Mouse (Mus musculus) ovary, postnatal 10 days (tissue): ENCODE data around the gene Per3.
A peak's percentile ranks its signal among the peaks of the same experiment; 100 is the strongest.
"Not testable (repeated sequence)": the region's sequence is repeated elsewhere in the genome, so short reads cannot be mapped to it uniquely, and the experiment has no call there.

Source experiments
- DNase-seq: peaks from one replicate; pipeline ENCODE4 v3.0.0; 2022; ENCODE audit warnings: low spot score

Gene Per3

GRCm38 (mm10) chr4:151024152-151024551 is 20.3 kb downstream of the Per3 start:
- no peak for DNase-seq

- not testable (repeated sequence) for DNase-seq
Observed at GRCm38 (mm10) chr4:151017356-151017755, 27.1 kb downstream of the Per3 start.

DNA sequence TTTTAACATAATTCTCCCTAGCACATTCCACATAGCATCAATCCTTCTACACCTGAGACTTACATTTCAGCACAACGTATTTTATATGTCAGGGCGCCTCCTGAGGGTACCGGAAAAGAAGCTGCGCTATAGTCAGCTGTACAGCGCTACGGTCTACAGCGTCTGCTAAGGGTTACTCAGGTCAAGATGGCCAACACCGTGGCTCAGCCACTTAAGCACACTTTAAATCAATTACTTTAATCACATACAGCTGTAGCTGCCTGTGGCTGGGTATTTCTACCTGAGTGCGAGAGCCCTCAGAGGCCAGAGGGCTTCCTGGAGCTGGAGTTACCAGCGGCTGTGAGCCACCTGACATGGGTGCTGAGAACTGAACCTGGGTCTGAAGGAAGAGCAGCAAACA is 28.5 kb downstream of the Per3 start:
- no peak for DNase-seq

DNA sequence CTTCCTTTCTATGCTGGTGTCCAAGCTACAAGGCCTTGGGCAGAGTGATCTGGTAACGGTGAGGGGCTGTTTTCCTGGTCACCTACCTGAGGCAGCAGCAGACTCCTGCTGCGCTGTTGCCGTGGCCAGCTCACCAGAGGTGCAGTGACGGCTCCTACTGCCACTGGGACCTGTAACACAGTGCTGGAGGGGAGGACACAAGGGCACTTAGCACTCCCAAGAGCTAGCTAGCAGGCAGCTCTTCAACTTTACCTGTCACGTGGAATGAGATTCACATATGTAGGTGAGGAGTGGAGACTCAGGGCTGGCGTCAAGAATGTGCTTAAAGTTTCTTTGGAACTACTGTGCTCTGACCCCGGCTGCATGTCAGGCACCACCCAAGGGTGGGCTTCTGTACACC is 34.1 kb downstream of the Per3 start:
- no peak for DNase-seq

DNA sequence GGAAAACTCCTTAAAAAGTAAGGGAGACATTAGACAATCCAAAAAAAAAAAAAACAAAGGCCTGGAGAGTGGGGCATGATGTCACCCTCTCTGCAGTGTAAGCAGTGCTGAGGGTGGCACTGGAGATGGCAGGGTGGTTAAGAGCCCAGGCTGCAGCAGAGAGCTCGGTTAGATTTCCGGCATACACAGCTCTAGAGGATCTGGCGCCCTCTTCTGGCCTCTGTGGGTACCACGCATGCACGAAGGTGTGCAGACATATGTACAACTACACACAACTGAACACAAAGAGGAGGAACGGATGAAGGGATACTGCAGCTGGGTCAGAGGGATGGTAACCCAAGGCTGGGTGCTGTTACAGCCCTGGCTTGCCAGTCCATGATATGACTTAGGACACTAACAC is 37.5 kb downstream of the Per3 start:
- DNase-seq: peak; percentile 7

DNA sequence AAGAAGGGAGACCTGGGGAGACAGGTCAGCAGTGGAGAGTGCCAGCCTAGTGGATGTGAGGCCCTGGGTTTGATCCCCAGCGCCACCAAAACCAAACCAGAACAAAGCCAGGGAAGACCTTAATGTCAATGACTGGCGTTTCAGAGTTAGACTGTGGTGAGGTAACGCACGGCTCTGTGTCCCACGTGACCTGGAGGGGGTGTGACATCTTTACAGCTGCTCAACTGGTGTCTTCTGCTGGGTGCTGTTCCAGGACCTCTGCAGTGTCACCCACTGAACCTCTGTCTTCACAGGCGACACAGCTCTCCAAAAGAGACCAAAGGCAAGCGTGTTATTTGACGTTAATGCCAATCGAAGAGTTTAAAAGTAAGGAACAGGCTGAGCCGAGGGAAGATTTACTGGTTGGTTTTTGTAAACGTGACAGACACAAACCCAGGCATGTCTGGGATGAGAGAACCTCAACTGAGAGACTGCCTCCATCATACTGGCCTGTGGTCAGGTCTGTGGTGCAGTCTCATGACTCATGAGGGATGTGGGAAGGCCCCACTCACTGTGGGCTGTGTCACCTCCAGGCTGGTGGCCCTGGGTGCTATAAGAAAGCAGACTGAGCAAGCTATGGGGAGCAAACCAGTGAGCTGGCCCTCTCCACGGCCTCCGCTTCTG is 38.7 kb downstream of the Per3 start:
- no peak for DNase-seq

GRCm38 (mm10) chr4:151001397-151001796 is 43.1 kb downstream of the Per3 start:
- DNase-seq: no peak

DNA sequence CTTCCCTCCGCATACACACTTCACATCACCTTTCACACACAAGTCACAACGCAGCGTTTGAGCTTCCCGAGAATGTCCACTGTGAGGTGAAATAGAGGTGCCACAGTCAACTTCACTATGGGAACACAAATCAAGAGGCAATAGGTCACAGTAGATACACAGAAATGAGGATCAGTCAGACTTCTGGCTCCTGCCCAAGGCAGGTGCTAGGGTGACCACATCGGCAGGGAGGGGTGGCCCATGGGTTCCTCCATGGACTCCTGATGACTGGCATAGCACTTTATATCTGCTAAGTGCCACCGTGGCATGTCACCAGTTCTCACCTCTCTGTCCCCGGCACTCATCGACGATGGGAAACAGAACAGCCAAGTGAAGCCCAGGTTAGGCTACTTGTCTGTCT is 45.8 kb downstream of the Per3 start:
- DNase-seq: no peak

GRCm38 (mm10) chr4:150996797-150997196 is 47.7 kb downstream of the Per3 start, which contains the start of gene Uts2:
Gene Uts2 (plus strand): TSS chr4:150997097.
- no peak for DNase-seq

DNA sequence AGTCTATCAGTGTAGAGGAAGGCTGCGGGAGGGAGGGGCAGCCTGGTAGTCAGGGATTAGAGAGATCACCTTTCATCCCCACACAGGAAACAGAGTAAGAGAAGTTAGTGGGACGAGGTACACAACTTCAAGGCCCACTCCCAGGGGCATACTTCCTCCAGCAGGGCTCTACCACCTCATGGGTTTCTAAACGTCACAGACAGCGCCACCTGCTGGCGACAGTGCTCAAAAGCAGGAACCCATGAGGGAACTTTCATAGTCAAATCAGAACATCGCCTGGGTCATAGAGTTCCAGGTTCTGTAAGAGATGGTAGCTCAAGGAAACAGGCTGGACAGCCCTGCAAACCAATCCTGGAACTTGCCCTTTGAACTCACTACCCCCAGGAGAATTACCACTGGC is 54.3 kb downstream of the Per3 start:
- no peak for DNase-seq

- DNase-seq: no peak
Observed at GRCm38 (mm10) chr4:150980153-150980552, 64.3 kb downstream of the Per3 start.

GRCm38 (mm10) chr4:150979455-150979854 is 65.0 kb downstream of the Per3 start:
- DNase-seq: no peak

DNA sequence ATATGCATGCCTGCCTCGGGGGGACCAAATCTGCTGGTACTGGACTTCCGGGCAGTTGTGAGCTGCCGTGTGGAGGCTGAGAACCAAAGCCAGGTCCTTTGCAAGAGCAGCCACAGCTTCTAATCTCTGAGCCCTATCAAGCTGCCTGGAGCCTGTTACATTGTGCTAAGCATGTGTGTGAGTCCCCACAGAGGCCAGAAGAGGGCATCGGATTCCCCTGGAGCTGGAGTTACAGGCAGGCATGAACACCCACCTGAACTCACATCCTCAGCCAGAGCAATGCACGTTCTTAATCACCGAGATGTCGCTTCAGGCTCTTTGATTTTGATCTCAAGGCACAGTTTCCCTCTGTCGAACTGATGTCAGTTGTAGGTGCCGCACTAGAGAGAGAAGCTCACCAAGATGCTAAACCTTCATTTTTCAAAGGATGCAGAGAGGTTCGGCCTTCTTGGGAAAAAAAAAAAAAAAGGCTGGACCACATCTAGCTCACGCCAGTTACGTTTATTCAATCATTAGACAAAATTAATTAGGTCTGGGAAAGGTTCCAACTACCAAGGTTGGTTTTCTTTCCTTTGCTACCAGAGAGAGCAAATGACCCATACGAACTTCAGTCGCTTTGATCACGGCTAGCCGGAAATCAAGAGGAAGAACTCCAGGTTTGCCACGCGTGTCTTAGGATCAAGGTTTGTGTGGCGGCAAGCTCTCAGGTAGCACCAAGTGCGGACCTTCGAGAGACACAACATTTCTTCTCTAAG is 66.1 kb downstream of the Per3 start:
- no peak for DNase-seq

- DNase-seq: no peak
Observed at GRCm38 (mm10) chr4:150975145-150975544, 69.3 kb downstream of the Per3 start.

- no peak for DNase-seq
Observed at GRCm38 (mm10) chr4:150973264-150973663, 71.2 kb downstream of the Per3 start.

GRCm38 (mm10) chr4:150968956-150969355 is 75.5 kb downstream of the Per3 start:
- no peak for DNase-seq

GRCm38 (mm10) chr4:150966556-150966955 is 77.9 kb downstream of the Per3 start:
- no peak for DNase-seq

DNA sequence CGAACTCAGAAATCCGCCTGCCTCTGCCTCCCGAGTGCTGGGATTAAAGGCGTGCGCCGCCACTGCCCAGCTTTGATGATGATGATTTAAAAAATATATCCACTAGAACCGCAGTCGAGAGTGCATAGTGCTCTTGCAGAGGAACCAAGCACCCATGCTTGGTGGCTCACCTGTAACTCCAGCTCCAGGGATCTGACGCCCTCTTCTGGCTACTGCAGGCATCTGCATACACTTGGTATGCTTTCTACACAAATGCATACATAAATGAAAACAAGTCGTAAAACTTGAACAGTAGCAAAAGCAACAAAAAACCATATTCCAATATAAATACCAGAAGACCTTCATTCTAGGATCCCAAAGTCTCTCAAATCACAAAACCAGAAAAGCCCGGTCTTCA is 78.9 kb downstream of the Per3 start:
- DNase-seq: no peak

GRCm38 (mm10) chr4:150964635-150965554 is 79.6 kb downstream of the Per3 start:
- DNase-seq: peak; percentile 71

DNA sequence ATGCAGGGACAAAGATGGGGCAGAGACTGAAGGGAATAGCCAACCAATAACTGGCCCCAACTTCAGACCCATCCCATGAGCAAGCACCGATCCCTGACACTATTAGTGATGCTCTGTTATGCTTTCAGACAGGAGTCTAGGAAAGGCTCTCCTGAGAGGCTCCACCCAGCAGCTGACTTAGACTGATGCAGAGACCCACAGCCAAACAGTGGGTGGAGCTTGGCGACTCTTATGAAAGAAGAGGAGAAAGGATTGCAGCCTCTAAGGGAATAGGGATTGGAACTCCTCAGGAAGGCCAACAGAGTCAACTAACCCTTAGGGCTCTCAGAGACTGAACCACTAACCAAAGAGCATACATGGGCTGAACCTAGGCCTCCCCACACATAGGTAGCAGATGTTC is 80.8 kb downstream of the Per3 start:
- no peak for DNase-seq

DNA sequence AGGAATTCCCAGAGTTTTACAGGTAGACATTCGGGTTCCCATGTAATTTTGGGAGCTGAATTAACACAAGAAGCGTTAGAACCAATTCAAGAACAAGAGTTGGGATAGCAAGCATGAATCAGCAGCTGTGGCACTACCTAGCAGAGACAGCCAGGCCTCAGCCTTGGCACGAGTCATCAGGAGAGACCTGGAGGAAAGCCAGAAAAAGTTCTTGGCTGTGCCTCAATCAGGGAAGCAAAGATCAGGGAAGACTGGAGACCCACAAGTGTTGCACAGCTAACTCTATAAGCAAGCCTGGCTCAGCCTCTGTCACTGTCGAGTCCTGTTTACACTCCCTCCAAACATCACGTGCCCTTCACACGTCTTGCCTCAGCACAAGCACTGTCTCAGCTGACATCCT is 82.2 kb downstream of the Per3 start:
- DNase-seq: no peak

GRCm38 (mm10) chr4:150958536-150958935 is 85.9 kb downstream of the Per3 start:
- no peak for DNase-seq

DNA sequence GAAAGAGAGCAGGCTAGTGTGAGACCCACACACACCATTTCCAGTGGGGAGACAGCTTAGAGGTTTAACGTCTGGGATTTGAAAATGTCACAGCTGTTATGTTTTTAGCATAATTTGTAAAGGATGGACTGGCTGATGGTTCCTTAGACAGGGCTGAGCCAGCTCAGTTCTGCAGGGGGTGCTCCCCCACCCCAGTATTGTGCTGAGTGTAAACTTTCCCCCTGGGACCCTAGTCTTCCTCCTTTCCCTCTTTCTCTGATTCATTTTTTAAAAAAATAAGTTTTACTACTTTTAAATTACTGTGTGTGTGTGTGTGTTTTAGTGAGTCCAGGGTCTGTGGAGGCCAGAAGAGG is 87.4 kb downstream of the Per3 start:
- DNase-seq: no peak
